Mouse (Mus musculus): ENCODE data around the gene Pde4d.
A peak's percentile ranks its signal among the peaks of the same experiment; 100 is the strongest.

Gene Pde4d

DNA sequence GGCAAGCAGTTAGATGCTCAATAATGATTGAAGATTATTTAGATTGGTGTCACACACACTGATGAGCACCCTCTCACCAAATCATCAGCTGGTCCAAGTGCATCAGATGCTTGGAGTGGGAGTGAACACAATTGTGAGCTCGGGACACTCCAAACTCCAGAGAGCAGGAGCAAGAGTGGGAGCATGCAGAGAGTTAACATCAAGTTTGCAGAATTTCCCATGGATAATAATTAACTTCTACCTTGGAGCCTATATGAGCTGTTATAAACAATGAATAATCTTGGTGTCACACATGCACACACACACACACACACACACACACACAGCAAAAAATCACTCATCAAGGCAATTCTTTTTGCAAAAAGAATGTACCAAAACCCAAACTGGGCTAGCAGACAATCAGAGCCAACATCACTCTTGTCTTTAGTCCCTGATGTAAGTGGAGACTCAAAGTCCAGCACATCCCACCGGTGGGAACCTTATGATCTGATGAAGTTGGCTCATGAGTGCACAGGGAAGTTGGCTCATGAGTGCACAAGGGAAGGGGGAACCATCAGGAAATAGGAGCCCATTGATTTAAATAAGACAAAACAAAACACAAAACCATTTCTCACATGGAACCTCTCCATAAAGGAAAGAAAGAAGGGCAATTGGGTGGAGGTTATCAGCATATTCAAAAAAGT lies 1391.5 kb downstream of the Pde4d start:
- no peak for DNase-seq

DNA sequence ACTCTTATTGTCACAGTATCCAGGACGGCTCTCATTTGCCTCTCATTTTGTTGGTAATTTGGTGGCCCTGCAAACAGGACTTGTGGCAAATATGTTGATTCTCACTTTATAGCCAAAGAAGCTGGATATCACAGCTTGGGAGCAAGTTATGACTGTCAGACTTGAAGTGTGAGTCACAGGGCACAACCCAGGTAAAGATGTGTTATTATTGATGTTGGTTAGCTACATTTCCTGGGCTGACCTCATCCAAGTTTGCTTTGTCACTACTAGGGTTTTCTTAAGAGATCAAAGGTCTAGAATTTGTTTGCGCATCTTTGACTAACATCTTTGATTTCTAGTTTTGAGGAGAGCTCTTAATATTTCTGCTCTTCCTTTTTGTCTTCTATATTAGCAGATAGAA lies 1393.2 kb downstream of the Pde4d start:
- no peak for DNase-seq

DNA sequence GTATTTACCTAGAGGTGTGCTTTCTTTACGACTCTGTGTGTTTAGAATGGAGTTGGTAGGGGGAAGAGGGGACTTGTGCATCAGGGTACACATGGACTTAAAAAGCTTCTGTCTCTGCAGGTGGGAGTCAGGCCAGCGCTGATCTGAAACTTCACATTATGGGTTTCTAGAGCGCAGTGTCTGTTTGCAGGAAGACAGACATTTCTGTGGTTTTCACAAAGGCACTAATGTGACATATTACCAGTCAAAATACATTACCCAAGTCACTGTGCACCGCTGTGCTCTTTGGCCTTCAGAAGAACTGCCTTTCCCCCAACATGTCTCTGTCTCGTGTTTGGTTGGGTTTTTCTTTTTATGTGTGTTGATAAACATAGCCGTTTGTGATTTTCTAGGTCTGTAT lies 1395.1 kb downstream of the Pde4d start:
- DNase-seq, result no peak

DNA sequence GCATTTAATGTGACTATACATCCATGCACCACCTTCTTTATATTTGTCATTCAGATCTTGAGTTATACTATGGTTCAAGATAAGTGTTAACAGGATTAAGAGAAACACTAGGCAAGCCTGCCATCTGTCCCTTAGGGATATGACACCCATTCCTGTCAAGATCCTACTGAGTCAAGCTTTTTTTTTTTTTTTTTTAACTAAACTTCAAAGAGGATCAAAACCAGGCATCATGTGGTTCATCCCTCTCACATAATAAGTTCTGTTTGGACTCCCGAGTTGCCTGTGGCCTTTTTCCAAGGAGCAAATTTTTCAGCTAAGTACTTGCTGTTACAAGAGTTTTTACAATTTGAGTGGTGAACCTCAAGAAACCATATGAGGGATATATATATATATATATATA lies 1414.1 kb downstream of the Pde4d start:
- no peak for DNase-seq

DNA sequence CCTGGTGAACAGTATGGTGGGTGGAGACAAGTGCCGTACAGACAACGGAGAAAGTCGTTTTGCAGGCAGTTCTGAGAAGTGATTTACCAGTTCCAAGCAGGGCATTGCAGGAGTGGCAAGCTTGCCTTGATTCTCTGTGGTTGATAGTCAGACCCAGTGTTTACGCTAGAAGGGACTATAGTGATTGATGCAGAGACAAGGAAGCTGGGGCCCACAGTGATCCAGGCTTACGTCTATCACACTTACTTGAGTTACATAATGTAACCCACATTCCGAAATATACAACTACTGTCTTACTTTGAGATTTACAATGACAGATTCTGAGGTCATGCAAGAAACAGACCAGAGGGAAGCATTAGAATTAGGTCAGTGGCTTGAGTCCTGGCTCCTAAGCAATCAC lies 1414.6 kb downstream of the Pde4d start:
- DNase-seq, result no peak

DNA sequence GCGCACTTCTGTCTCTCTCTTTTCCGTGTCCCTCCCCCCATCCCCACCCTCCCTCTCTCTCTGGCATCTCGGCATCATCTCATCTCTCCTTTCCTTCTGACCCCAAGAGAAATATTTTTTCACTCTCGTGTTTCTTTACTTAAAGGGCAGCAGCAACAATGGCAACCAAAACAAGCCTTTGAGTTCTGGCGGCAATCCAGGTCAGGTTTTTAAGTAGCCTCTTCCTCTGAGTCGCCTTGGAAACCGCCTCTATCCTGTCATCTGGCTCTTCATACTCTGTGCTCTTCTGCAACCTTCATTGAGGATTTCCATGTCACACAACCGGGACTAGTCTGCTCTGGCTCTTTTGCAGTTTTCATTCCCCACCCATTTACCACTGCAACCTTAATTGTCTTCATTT lies 1430.6 kb downstream of the Pde4d start:
- DNase-seq, result no peak

DNA sequence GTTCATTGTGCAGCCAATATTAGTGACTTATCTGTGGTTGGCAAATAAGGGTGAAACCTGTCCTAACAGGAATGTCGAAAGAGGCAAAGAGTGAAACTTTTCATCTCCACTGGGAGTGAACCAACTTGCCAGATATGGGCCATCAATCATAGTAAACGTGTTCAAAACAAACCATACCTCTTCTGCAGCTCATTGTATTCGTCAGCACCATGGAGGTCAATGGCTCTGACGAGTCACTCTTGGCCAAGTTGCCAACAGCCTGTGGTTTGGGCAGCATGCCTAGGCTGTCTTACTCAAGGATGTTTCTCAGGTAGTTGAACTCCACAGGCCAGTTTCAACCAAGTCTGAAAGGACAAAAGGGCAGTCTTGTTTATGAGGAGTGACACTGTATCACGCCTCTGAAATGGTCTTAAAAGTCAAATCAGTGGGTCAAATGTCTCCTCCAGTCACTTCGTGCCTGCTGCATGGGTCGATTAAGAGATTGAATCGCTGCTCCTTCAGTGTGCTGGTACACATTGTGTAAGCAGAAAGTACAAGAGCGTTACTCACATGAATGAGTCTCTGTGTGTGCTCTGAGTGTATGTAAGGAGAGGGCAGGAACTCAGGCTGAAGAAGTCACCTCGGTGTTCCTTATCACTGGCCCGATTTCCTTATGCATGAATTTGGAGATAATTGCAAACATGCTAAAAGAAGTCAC lies 1431.6 kb downstream of the Pde4d start:
- no peak for DNase-seq

DNA sequence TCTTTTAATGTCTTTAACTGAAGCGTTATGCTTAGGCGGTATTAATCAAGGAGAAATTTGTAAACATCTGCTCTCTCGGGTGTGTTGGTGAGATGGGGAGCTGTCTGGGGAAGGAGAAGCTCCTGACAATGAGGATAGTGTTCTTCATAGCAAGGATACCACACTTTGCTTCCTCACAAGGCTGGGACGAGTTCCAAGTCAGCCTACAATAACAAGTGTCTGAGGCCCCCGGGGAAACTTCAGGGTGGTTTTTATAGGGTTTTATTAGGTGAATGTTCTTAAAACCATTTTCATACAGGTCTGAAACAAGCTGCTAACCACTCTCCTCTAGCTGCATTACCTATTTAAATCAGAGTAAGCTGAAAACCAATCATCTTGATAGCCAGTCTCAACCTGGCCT lies 1433.9 kb downstream of the Pde4d start:
- no peak for DNase-seq

DNA sequence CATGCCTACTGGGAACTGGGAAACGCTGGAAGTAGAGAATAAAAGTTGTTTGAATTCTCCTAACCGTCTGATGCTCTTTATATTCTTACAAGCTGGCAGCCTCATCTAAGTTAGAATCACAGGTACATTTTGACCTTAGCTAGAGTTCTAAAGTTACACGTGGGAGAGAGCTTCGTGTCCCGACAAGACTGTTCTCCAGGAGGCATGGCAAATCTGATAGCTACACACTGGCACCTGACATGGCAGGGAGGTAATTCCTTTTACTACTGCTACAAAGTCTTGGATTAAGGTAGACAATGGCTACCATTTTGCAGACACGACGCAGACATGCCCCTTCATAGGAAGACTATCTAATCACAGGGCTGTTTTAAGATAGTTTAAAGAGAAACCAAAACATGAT lies 1435.1 kb downstream of the Pde4d start:
- DNase-seq, result no peak

DNA sequence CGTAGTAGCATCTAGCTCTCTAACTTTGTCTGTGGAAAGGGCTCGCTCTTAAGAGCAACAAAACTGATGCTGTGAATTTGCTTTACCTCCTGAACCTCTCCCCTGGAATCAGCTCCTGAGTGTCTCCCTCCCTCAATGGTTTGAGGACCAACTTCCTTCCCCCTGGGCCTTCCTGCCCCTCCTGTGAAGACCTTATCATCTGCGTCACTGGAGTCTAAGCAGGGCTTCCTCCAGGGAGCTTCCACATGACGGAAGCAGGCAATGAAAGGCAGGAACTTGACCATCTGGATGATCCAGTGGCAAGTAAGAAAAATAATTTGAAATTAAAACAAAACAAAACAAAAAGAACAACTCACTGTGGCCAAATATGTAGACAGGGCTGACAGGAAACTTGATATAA lies 1438.5 kb downstream of the Pde4d start:
- no peak for DNase-seq

DNA sequence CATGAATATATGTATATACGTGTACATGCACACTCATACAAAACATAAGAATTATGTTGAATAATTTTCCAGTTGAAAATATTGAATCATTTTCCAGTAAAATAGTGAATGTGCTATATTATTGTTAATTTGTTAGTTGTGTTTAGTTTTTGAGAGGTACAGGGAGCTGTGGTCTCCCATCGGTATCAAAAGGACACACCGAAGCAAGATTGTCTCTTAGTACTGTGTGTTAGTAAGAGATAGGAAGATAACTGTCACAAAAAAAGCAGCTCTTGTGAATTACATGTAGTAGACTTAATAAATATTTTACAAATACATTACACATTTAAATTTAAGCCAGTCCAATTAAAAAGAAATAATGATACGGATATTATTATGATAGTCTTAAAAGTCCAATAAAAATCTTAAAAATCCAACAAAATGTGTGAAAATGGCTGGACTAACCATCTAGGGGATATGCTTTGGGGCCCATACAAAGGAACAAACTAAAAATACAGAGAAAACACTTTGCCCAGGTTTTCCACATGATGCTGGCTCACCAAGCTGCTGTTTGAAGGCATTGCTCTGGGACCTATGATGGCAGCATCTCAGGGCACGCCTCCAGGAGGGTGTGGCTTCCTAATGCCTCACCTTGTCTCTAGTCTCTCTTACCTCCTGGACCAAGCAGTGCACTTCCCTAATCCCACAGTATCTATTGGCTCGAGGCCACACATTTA lies 1441.6 kb downstream of the Pde4d start:
- DNase-seq, result no peak

DNA sequence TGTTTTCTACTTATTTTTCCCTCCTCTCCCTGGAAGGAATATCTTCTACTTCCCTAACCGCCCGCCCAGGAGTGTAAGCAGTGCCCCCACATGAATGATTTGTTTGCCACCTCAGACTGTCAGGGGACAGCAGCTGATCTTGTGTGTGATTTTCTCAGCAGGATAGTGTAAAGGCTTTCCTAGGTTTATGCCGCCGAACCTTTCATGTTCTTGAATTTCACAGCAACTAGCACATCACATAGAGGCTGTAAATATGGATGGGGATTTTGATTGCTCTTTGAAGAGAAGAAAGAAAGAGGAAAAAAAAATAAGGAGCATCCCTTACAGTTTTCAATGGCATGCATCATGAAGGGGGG lies 1442.1 kb downstream of the Pde4d start:
- DNase-seq, result no peak

DNA sequence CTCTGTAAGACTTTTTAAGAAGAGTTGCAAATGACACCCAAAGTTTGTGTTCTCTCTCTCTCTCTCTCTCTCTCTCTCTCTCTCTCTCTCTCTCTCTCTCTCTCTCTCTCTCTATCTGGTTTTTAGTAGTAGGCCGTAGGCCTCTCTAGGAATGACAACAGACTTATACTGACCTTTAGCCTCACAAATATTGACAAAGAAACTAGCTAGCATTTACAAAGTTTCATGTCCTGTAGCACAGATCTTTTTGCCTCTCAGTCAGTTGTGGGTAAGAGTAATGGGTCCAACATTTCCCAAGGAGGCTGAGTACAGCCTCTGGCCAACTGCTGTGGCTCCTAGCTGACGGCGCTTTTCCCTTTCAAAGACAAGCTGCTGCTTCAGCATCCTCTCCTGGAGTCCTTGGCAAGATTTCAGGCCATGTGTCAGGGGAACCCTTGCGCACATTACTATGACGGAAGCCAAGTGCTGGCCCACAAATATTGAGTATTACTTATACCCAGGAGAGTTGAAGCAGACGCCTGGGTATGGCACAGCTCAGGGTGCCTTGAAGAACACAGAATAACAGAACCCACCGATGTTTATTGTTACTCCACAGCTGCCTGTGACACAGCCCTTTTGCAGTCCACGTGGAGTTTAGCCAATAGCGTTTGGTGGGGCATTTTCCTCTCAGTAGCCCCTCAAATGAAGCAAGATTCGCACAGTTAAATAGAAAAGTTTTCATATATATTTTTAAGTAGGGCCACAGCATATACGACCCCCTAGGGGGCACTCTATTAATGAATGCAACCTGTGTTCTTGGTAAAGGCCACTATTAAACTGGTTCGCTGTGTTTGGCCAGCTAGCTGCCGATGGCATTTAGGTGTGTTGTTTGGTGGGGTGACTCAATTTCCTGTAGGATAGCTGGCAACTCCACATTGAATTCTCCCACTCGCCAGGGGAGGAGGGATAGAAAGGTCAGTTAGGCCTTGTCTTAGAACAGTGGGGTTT lies 1450.0 kb downstream of the Pde4d start:
- DNase-seq, result no peak

DNA sequence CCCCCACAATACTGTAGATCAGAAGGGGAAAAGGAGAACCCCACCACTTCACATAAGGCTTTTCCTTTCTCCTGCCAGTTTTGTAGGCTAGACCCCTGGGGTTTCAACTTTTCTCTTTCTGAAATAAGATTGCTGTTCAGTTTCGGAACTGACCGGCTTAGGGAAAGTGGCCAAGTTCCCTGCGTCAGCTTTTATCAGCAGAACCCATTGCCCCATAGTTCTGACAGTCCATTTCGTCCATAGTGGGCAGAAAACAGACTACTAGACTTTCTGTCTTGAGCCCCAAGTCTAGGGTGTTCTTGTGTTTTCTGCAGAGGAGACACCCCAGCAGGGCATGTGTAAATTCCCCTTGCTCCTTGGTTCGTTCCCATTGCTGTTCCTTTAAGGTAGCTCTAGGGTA lies 1452.1 kb downstream of the Pde4d start:
- no peak for DNase-seq

DNA sequence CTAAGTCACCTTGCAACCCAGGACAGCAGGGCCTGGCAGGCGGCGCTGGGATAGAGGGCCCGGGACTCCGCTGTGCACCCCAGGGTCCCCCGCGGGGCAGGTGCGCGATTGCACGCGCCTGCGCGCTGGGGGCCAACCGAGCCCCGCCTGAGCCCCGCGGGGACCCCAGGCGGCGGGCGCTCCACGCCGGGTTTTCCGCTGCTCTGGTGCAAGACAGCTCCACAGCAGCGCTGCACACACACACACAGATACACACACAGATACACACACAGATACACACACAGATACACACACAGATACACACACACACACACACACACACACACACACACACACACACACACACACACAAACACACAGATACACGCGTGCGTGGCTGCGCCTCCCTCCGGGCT lies 1452.7 kb downstream of the Pde4d start:
- peak; percentile 74 for DNase-seq

DNA sequence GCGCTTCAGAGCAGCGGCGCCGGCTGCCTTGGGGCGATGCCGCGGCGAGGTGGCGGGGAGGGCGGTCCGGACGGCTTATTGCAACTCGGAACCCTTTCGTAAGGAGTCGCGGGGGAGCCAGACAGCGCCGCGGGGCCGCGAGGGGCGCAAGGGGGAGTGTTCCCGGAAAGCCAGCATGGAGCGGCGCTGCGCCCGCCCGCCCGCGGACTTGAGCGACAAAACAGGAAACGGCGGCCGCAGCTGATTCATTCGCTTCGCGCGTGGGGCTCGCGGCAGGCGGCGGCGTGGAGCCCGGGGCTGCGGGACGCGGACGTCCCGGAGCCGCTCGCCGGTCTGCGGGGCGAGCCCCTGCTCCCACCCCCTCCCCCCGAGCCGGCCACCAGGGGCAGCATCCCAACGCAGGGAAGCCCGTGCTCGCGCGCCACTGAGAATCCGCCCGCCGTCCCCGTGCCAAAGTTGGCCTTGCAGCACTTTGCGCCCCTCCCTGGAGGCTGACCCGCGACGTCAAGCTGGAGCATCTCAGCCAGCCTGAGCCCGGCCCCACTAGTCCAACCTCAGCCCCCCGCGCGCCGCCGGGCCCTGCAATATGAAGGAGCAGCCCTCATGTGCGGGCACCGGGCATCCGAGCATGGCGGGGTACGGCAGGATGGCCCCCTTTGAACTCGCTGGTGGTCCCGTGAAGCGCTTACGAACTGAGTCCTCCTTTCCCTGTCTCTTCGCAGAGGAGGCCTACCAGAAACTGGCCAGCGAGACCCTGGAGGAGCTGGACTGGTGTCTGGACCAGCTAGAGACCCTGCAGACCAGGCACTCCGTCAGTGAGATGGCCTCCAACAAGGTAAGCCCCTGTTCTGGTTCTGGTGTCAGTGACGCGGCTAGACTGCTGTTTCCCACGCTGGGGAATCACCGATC lies 1453.4 kb downstream of the Pde4d start:
- peak; percentile 88 for DNase-seq

DNA sequence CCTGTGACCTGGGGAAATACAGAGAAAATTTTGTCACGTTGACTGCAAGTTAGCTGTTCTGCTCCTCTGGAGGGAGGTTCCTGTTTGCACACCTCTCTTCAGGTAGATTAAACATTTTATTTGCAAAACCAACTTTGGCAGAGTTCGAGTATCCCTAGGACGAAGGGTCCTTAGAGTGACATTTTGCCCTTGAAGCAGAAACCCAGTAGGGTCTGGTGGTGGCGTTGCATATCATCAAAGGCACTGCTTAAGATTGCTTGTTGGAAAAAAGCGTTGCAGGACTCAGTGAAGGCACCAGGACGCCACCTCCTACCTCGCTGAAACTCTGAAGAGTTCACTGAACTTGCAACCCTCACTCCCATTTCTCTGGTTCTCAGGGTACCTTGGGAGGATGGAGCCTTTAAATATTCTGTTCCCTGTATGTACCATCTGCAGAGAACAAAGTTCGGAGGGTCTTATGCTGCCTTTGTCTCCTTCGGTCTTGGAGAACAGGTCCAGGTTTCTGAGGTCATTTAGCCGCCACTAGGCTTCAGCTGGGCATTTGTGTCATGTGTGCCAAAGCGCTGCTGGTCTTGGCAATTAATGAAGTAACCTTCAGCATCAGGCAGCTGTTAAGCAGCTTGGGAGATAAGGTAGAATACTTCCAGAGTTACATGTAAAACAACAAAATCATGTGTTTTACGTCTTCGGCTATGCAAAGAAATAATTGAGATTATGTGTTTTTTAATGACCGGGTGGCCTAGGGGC lies 1454.2 kb downstream of the Pde4d start:
- DNase-seq, result no peak

DNA sequence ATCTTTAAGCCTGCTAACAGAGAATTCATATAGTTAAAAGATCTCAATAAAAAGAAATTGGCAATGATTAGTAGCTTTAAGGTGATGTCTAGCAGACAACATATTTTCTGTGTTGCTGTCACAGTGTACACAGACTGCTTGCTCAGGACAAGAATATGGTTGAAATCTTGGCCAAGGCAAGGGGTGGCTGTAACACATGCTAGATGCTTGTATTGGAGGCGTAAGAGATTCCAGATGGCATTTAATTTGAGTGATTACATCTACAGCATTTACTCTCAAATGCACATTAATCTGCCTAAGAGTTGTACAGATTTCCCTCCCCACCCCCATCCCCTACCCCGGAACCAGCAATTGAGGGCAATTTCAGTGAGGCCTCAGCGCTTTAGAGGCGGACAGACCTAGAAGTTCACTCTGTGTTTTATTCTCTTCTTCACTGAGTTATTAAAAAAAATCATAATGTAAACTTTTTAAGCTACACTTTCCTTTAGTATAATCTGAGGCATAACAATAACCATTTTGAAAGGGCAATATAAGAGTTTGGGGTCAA lies 1456.7 kb downstream of the Pde4d start:
- DNase-seq, result no peak

DNA sequence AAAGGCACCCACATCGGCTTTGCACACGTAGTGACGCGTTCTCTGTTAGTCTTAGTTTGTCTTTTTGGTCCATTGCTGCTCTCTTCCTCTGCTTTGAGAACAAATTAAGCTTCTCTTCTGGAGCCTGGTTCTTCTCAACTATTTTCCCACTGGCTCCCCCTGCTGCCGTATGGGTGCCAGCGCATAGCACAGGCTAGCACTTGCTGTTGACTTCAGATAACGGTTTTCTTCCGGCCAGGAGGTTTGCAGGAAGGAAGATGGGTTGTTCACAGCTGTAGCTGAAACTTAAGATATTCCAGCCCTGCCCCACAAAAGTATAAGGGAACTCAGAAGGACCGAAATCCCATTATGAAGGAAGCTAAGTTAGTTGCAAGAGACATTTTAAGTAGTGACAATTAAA lies 1457.9 kb downstream of the Pde4d start:
- DNase-seq, result peak; percentile 84

DNA sequence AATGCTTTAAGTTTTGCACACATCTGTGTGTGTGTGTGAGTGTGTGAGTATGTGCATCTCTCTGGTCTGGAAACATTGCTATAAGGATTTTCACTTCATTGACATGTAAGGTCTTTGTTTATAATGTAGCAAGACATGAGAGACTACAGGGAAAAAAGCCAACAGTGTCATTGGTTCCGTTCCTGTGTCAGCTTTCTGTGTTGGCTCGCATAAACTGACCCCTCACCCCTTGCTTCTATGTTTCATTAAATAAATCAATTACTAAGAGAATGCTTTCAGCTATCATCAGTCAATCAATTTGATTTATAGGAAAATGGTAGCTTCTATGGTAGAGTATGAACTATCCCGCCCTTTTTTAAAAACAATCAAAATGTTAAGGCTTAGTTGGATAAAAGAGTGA lies 1458.6 kb downstream of the Pde4d start:
- no peak for DNase-seq

DNA sequence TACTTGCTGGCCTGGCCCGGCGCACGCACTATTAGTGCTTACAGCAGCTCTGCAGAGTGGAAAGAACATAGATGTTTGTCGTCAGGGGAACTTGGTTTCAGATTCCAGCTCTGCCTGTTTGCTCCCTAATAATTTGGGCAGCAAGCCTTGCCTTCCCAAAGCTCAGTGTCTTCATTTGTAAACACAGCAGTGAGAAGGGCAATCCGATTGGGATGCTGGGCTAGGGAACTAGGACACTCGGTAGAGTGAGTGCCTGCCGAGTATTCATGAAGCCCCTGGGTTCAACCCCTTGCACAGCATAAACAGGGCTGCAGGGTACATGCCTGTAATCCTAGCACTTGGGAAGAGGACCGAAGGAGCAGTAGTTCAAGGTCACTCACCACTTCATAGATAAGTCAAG lies 1459.4 kb downstream of the Pde4d start:
- DNase-seq, result no peak
